Mouse (Mus musculus) leukemia stem cell, adult 10-12 weeks (primary cell): Measurements from ENCODE around the gene Trim34b. TPM values are rescaled to one million over a fixed set of nuclear protein-coding genes. Genes with fewer than 3 reads are reported as not detected.

Experiments
- polyA plus RNA-seq: library from polyadenylated mRNA; stranded (reverse); fragments of >175 nt; gene quantifications from 2 replicates; pipeline ENCODE4 v1.2.3, GENCODE M21; 2012; ENCODE audit warnings: low replicate concordance

Gene Trim34b
- polyA plus RNA-seq: 0.15 and 0.36 TPM in 2 replicates

GRCm38 (mm10) chr7:104329171-104329570, at the start of gene Trim34b:
Gene Trim34b, plus strand, starts transcription at chr7:104329471.

DNA sequence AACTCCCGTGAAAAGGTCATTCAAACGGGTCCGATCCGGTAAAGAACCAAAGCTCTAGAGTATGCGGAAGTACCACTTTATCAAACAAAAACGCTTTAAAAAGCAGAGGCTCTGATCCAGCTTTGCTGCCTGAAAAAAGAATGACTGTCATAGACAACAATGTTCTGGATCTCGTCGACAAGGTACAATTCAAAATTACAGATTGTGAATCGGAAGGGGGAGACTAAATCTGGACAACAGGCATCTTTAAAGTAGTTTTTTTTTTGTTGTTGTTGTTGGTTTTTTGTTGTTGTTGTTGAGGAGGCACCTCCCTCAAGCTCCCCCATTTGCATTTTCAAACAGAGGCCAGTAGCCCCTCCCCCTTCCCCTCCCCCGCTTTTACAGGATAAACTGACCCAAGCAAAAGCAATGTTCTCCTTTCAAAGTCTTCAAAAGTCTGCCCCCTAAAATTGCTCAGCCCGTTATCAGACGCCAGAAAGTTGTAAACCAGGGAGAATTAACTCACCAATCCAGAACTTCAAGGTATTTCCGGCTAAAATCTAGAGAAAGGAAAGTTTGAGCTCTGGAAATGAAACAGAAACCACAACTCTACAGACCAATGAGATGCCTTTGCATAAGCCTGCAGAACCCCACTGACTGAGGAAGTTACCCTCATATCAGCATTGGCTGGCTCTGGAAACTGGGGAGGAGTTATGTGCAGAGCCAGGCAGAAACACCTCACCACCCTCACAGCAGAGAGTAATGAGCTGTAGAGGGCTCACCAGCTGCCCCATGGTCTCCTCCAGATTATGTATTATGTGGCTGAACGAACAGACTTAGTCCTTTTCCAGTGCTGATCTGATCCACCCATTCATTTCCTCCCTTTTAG, 41.5 kb upstream of the Trim34b start, which contains the start of gene Trim5:
Gene Trim5, minus strand, starts transcription at position 519 of the 868 bp plus-strand sequence.

GRCm38 (mm10) chr7:104315369-104316080, 13.7 kb upstream of the Trim34b start, which contains the start of gene Trim12a:
Gene Trim12a, minus strand, starts transcription at chr7:104315466.

DNA sequence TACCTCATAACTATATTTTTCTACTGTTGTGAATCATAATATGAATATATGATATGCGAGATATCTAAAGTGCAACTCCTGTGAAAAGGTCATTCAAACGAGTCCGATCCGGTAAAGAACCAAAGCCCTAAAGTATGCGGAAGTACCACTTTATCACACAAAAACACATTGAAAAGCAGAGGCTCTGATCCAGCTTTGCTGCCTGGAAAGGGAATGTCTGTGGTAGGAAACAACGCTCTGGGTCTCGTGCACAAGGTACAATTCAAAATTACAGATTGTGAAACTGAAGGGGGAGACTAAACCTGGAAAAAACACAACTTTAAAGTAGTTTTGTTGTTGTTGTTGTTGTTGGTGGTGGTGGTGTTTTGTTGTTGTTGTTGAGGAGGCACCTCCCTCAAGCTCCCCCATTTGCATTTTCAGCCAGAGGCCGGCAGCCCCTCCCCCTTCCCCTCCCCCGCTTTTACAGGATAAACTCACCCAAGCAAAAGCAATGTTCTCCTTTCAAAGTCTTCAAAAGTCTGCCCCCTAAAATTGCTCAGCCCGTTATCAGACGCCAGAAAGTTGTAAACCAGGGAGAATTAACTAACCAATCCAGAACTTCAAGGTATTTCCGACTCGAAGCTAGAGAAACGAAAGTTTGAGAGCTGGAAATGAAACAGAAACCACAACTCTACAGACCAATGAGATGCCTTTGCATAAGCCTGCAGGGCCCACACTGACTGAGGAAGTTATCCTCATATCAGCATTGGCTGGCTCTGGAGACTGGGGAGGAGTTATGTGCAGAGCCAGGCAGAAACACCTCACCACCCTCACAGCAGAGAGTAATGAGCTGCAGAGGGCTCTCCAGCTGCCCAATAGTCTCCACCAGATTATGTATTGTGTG, 23.7 kb downstream of the Trim34b start, which contains the start of gene Trim12c:
Gene Trim12c, minus strand, starts transcription at position 646 of the 883 bp plus-strand sequence.

GRCm38 (mm10) chr7:104369736-104370414, 40.6 kb downstream of the Trim34b start, which contains the start of gene Trim30b:
Gene Trim30b, minus strand, starts transcription at chr7:104369884.

Other genes with a start within 250 kb of the Trim34b start
- not detected in 2 replicates for gene Olfr645, start 244.0 kb upstream of the Trim34b start, polyA plus RNA-seq
- not detected in 2 replicates for gene Olfr646, start 224.6 kb upstream of the Trim34b start, polyA plus RNA-seq
- not detected in 2 replicates for gene Ubqln5, start 199.6 kb upstream of the Trim34b start, polyA plus RNA-seq
- not detected in 2 replicates for gene Olfr643, start 192.1 kb upstream of the Trim34b start, polyA plus RNA-seq
- not detected in 2 replicates for gene Ubqln3, start 186.2 kb upstream of the Trim34b start, polyA plus RNA-seq
- not detected in 2 replicates for gene Ubqlnl, start 178.9 kb upstream of the Trim34b start, polyA plus RNA-seq
- gene Olfm5, start 164.6 kb upstream of the Trim34b start, polyA plus RNA-seq: not detected in 2 replicates
- gene Olfr648, start 146.1 kb upstream of the Trim34b start, polyA plus RNA-seq: not detected in 2 replicates
- gene Olfr649, start 133.5 kb upstream of the Trim34b start, polyA plus RNA-seq: not detected in 2 replicates
- not detected in 2 replicates for gene Trim6, start 110.7 kb upstream of the Trim34b start, polyA plus RNA-seq
- 0.09 TPM in 1 of 2 replicates, not detected in the other for gene Trim34a, start 85.0 kb upstream of the Trim34b start, polyA plus RNA-seq
- 0.06 TPM in 1 of 2 replicates, not detected in the other for gene Trim5, start 41.4 kb upstream of the Trim34b start, polyA plus RNA-seq
- not detected in 2 replicates for gene Trim12a, start 14.0 kb upstream of the Trim34b start, polyA plus RNA-seq
- 0.66 and 2.8 TPM in 2 replicates for gene Trim12c, start 23.9 kb downstream of the Trim34b start, polyA plus RNA-seq
- not detected in 2 replicates for gene Trim30b, start 40.4 kb downstream of the Trim34b start, polyA plus RNA-seq
- gene Trim30c, start 71.4 kb downstream of the Trim34b start, polyA plus RNA-seq: not detected in 2 replicates
- gene Trim30a, start 135.7 kb downstream of the Trim34b start, polyA plus RNA-seq: 3.5 and 5.4 TPM in 2 replicates
- 0.28 TPM in 1 of 2 replicates, not detected in the other for gene Trim30d, start 178.4 kb downstream of the Trim34b start, polyA plus RNA-seq
- not detected in 2 replicates for gene Olfr651, start 220.7 kb downstream of the Trim34b start, polyA plus RNA-seq
- gene Olfr652, start 231.4 kb downstream of the Trim34b start, polyA plus RNA-seq: not detected in 2 replicates
- gene Olfr653, start 247.8 kb downstream of the Trim34b start, polyA plus RNA-seq: not detected in 2 replicates